Mouse (Mus musculus): ENCODE data around the gene Nfkb1. TPM values are rescaled to one million over a fixed set of nuclear protein-coding genes. Genes with fewer than 3 reads are reported as not detected.
A peak's percentile ranks its signal among the peaks of the same experiment; 100 is the strongest.

The Nfkb1 gene
- total RNA-seq, 2 experiments from 2014 or later, result 23.0 to 27.9 TPM

DNA sequence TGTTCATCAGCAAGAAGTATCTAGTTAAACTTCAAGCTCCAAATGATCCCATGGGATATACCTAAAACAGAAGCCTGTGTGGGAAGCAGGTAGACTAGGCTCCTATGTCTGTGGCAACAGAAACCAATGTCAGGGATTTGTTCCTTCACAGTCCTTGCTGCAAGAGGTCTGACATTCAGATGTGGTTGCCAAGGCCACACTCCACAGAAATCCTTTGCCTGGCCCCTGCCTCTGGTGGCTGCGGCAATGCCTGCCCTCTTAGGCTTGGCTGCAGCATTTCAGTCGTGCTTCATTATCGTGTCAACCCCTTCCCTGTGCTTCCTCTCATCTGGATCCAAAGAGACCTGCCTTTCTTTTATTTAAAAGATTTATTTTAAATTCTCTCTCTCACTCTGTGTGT lies 1.7 kb upstream of the Nfkb1 start:
- no peak for TF ChIP-seq CTCF (conservative IDR thresholded peaks at IDR 0.05)
- H3K4me3 ChIP-seq, result no peak overlapping the region
- H3K27ac ChIP-seq, result no peak overlapping the region
- DNase-seq (ENCODE audit: low spot score in 2 of 2), result no peak

DNA sequence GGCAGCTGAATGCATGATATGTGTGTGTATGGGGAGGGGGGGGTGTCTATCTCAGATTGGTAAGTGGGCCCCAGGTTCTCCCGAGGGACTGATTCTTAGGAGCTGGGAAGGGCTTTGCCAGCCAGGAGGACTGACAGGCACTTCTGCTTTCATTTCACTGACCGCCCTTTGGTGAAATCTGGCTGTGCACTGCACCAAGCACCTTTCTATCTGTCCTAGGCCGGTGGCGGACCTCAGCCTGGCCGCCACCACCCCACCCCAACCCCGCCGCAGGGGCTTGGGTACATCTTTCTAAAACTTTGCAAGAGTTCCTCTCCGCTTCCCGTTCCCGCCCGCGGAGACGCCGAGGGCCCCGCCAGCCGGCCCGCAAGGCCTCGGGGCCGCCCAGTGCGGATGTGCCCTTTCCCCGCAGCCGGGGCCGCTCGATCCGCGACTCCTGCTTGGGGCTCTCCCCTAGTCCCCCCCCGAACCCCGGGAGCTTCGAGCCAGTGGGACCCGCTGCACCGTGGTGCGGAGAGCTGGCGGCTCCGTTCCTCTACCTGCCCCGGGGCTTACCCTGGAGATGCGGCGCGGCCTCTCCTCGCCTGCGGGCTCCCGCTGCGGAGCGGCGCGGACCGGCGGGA lies 668 bp downstream of the Nfkb1 start:
- peak in 1 of 2 experiments; percentile 22 for DNase-seq (ENCODE audit: low spot score in 2 of 2)
- H3K27ac ChIP-seq, result peak overlapping the region; percentile 91
- TF ChIP-seq CTCF (conservative IDR thresholded peaks at IDR 0.05), result 0 out of 2 replicates have a peak, but pooled peaks have one; percentile 5
- H3K4me3 ChIP-seq, result peak overlapping the region; percentile 87

DNA sequence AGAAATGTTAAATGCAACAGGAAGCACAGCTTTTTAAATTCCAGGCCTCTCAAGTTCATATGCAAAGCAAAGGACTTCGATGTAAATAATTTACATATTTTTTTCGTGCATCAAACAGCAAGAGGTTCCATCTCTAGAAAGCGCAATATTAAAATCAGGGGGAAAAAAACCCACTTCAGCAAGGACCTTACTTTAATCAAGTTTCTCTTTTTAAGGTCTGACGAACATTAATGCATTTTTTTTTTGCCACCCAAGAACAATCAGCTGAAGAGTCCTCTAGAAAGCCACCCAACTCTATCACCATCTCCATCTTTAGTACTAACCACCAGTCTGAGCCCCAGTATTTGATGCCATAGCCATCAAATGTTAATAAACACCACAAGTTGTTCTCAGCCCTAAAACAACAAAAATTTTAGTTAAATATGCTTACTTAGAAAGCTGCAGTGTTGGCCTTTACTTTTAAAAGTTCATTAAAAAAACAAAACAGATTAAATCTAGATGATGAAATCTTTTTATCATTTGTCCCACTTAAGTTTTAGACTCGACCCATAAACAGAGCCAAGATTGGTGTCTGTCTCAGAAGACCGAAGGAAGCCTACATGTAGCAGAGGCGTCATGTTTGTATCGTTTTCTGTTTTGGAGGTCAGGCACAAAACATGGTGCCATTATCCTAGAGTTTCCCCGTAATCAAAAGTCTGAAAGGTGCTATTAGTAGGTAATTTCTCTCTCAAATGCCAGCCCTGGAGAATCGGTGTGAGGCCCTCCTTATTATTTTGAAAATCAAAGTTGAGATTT lies 1.4 kb downstream of the Nfkb1 start:
- Histone ChIP-seq H3K4me3 (peak overlapping the region; percentile 87), H3K27ac (peak overlapping the region; percentile 91)
- TF ChIP-seq CTCF (conservative IDR thresholded peaks at IDR 0.05), result no peak
- DNase-seq (ENCODE audit: low spot score in 2 of 2), result no peak

DNA sequence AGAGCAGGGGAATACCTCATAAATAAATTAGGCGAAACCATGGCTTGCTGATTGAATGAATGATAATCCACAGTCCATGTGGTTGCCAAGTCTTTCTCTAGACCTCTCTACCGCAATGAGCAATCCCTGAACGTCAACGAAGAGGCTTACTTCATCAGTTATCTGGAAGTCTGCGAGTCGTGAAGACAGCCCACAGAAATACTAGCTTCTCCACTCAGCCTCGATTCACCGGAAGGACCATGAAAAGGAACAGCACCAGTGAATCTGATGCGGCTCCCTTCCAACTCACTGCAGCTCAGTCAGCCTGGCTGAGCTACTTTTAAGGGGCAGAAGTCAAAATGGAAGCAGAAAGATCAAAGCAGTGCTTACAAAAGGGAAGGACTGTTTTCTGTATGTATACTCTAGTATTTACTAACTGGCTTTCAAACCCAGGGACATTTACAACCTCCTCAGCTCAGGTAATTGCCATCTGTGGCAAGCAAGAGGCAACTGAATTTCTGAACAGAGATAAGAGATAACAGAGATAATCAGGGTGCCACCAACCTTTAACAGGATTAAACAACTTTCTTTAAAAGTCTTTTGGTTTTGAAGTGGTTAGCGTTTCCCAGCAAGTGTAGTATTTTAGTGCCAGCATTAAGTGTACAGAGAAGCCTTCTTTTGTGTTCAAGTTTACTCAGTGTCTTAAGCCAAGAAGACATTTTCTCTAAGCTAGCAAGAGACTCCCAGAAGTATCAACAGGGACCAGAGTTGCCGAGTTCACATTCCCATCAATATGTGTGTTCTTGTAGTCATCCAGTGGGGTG lies 2.2 kb downstream of the Nfkb1 start:
- no peak for DNase-seq (ENCODE audit: low spot score in 2 of 2)
- no peak for TF ChIP-seq CTCF (conservative IDR thresholded peaks at IDR 0.05)
- peak overlapping the region; percentile 87 for H3K4me3 ChIP-seq
- H3K27ac ChIP-seq, result peak overlapping the region; percentile 91

DNA sequence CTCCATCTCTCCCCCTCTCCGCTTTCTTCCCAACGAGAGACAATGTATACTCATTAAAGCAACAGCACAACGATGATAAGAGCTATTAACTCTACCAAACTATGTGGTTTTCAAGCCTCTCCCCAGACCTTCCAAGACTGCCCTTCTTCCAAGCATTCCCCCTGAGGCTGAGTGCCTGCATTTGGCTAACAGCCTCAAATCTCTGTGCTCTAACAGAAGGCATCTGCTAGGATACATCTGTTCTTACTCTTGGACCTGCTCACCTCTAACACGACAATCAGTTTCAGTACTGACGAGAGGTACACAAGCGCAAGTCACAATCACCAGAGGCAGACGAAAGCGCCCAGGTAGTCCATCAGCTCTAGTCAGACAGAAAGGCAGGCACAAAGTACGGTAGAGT lies 3.4 kb downstream of the Nfkb1 start:
- Histone ChIP-seq H3K27ac (no peak overlapping the region), H3K4me3 (no peak overlapping the region)
- TF ChIP-seq CTCF (conservative IDR thresholded peaks at IDR 0.05), result no peak
- DNase-seq (ENCODE audit: low spot score in 2 of 2), result no peak

DNA sequence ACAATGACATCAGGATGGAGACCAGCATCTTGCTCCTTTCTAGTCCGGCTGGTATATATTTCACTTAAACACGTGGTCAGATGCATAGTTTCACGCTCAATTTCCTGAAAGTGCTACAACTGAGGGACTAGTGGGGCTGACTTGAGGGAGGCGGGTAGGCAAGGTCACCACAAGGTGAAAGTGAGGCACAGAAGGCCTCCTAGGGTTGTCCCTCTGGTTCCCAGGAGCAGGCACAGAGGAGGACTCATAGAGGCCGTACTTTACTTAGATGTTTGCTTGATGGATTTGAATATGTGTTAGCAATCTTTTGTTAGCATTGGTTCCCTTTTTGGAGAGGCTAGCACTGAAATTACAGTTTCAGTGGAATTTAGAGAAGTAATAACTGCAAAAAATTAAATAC lies 4.9 kb downstream of the Nfkb1 start:
- Histone ChIP-seq H3K27ac (no peak overlapping the region), H3K4me3 (no peak overlapping the region)
- no peak for DNase-seq (ENCODE audit: low spot score in 2 of 2)
- no peak for TF ChIP-seq CTCF (conservative IDR thresholded peaks at IDR 0.05)

DNA sequence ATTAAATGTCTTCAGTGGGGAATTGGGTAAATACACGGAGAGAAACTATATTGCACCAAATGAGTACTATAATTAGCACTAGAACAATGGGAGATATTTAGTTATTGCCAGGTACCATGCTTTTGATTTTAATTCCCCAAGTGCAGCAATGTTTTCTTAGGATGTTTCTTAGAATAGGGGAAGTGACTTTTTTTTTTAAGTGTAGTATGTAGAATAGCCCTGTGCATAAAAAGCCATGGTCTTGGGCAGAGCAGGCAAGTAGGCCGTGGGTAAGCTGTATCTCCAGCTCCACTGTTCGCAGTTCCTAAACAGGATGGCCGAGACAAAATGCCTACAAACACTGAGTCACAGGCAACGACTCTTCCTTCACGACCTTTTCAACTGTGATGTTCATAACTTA lies 8.1 kb downstream of the Nfkb1 start:
- no peak for DNase-seq (ENCODE audit: low spot score in 2 of 2)

DNA sequence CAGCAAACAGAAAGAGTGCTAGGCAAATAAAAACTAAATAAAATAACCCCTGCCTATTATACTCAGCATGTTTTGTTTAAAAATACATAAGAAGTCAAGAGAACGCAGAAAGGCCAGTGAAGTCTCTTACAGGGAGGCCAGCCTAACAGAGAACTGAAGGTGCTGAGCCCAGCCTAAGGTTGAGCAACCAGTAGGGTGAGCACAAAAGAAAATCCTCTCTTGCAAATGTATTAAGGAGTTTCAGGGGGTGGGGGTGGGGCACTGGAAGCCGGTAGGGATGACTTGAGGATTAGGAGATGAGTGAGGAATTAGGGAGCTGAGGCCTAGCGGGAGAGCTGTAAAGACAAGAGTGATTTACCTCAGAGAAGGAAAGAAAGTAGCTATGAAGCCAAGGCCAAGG lies 9.1 kb downstream of the Nfkb1 start:
- H3K27ac ChIP-seq, result no peak overlapping the region

More for the DNA sequence above, 8.1 kb downstream of the Nfkb1 start:
- TF ChIP-seq CTCF (conservative IDR thresholded peaks at IDR 0.05), result no peak
- Histone ChIP-seq H3K4me3 (no peak overlapping the region), H3K27ac (no peak overlapping the region)

DNA sequence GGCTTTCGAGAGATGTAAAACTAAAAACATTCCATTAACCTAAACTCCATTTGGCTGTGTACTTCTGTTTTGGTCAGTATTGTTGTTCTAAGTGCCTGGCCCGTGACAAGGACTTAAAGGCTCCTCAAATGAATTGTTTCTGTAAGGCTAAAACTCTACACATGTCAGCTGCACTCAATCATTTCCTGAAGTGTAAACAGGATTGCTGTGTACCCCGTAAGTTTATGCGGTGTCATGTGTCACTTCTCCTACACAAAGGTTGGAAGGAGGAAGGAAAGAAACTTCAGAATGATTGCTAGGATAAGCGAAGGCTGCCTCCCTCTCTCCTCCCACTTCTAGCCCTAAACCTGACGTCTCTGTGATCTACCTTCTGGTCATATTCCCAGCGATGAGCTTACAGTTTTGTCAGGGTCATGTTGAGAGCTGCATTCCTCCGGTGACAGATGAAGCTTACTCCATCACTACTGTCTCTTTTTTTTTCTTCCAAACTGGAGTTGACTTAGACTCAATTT lies 10.0 kb downstream of the Nfkb1 start:
- DNase-seq (ENCODE audit: low spot score in 2 of 2), result no peak

More for the DNA sequence above, 9.1 kb downstream of the Nfkb1 start:
- no peak for TF ChIP-seq CTCF (conservative IDR thresholded peaks at IDR 0.05)
- DNase-seq (ENCODE audit: low spot score in 2 of 2), result no peak
- H3K4me3 ChIP-seq, result no peak overlapping the region

DNA sequence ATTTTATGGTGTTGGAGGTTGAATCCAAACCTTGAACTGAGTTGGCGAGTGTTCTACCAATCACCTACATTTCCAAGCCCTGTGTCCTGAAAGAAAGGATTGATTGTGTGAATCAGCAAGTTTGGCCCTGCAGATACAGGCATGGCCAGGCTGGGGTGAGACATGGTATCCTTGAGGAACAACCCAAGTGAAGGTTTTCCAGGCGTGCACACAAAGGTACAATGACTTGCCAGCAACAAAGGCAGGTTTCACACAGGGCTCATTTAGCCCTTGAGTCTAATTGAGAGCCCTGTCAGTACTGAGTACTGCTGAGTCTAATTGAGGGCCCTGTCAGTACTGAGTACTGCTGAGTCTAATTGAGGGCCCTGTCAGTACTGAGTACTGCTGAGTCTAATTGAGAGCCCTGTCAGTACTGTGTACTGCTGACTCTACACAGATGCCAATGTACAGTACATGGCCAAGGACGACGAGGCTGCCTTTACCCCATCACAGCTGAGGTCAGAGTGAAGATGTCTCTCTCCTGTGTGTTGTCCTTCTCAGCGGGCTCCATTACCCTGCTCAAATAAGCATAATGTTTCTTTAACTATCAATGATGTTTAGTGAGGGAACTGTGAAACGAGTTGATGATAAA lies 11.0 kb downstream of the Nfkb1 start:
- TF ChIP-seq CTCF (conservative IDR thresholded peaks at IDR 0.05), result no peak
- Histone ChIP-seq H3K27ac (no peak overlapping the region), H3K4me3 (no peak overlapping the region)
- DNase-seq (ENCODE audit: low spot score in 2 of 2), result no peak

More for the DNA sequence above, 10.0 kb downstream of the Nfkb1 start:
- no peak overlapping the region for H3K4me3 ChIP-seq
- no peak for TF ChIP-seq CTCF (conservative IDR thresholded peaks at IDR 0.05)
- no peak overlapping the region for H3K27ac ChIP-seq

DNA sequence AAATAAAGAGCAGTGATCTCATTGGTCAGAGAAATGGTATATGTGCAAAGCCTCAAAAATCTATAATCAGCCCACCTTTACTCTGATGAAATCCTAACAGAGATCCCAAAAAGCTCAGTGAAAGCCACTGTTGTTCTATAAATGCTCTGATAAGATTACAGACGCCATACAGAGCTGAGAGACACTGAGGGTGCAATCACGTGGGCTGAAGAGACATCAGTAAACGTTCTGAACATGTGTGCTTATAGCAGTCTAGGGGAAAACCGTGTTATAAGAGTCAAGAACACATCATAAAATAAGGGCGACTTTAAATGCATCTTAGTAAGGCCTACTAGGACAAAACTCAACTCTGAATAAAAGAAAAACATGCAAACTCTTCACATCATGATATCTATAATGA lies 14.3 kb downstream of the Nfkb1 start:
- Histone ChIP-seq H3K27ac (no peak overlapping the region), H3K4me3 (no peak overlapping the region)
- no peak for TF ChIP-seq CTCF (conservative IDR thresholded peaks at IDR 0.05)
- DNase-seq (ENCODE audit: low spot score in 2 of 2), result no peak

DNA sequence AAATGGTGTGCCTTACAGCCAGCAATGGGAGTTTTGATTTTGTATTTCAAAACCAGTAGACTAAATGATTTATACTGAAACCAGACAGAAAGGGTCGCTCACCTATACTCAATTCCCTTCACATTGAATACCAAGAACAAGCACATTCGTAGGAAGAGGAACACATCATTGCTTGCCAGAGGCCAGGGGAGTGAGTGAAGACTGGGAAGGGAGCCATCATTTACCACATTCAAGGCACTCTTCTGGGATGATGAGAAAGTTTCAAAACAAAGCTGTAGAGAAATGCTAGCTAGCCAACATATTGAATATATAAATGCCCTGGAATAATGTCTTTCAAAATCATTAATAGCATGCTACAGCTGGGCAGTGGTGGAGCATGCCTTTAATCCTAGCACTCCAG lies 15.0 kb downstream of the Nfkb1 start:
- Histone ChIP-seq H3K4me3 (no peak overlapping the region), H3K27ac (no peak overlapping the region)
- no peak for DNase-seq (ENCODE audit: low spot score in 2 of 2)
- TF ChIP-seq CTCF (conservative IDR thresholded peaks at IDR 0.05), result no peak
